Mouse (Mus musculus): ENCODE measurements around the gene Fbxl17. TPM values are rescaled to one million over a fixed set of nuclear protein-coding genes. Genes with fewer than 3 reads are reported as not detected.

Fbxl17 gene
- total and polyA plus RNA-seq, 3 experiments, result 5.0 to 9.7 TPM; not detected in 1

DNA sequence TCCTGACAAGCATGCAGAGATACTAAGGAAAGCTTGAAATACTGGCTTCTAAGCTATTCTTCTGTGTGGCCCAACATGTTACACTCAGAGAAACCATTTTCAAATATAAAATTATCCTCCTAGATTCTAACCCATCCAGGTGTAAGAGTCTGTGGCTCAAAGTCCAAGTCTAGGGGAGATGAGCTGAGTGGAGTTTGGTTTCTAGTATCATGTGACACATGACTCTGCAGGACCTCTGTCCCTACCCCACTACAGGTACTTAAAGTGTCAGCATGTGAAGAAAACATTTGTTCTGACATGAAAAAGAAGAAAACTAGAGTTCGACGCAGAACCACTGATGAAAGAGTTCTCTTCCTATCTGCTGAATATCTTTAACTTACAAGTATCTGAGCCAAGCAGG lies 89.7 kb downstream of the Fbxl17 start:
- H3K27me3 ChIP-seq (ENCODE audit: control insufficient read depth in 1 of 2, insufficient read depth in 2 of 2, low read length in 2 of 2), result no peaks in the 10 kb centered on the region
- H3K79me2 ChIP-seq (ENCODE audit: control insufficient read depth, insufficient read depth, low read length, poor library complexity), result no peaks in the 10 kb centered on the region
- H3K4me3 ChIP-seq (ENCODE audit: control insufficient read depth in 1 of 2, insufficient read depth in 1 of 2, low read depth in 2 of 2, low read length in 2 of 2), result no peak overlapping the region
- H3K4me1 ChIP-seq (ENCODE audit: control insufficient read depth in 1 of 2, insufficient read depth in 2 of 2, low read length in 2 of 2), result no peaks in the 10 kb centered on the region
- no peak overlapping the region for H3K9ac ChIP-seq (ENCODE audit: control insufficient read depth, low read depth, low read length, poor library complexity, severe bottlenecking)
- no peak for DNase-seq (ENCODE audit: low read depth, low spot score)
- no peak overlapping the region for H3K27ac ChIP-seq (ENCODE audit: control insufficient read depth, low read depth, low read length)
- TF ChIP-seq ETS1 (IDR thresholded peaks at IDR 0.05; ENCODE audit: low read depth, low read length) (no peak), EP300 (IDR thresholded peaks at IDR 0.05; ENCODE audit: low read depth in 1 of 2, low read length in 2 of 2) (no peak), TBP (IDR thresholded peaks at IDR 0.05; ENCODE audit: low read depth, low read length) (no peak), ZKSCAN1 (IDR thresholded peaks at IDR 0.05; ENCODE audit: low read depth, low read length) (no peak), GABPA (IDR thresholded peaks at IDR 0.05; ENCODE audit: low read depth, low read length) (no peak), MEF2A (IDR thresholded peaks at IDR 0.05; ENCODE audit: extremely low read depth, insufficient replicate concordance, low read depth, low read length, poor library complexity, severe bottlenecking) (no peak), RCOR1 (IDR thresholded peaks at IDR 0.05; ENCODE audit: low read depth, low read length) (no peak), ZC3H11A (IDR thresholded peaks at IDR 0.05; ENCODE audit: low read depth, low read length) (no peak), GATA1 (IDR thresholded peaks at IDR 0.05; ENCODE audit: low read depth, low read length) (no peak), CHD2 (IDR thresholded peaks at IDR 0.05; ENCODE audit: low read length) (no peak), MYB (IDR thresholded peaks at IDR 0.05; ENCODE audit: low read depth, low read length) (no peak)
- no peaks in the 10 kb centered on the region for H3K36me3 ChIP-seq (ENCODE audit: control insufficient read depth in 1 of 2, insufficient read depth in 2 of 2, low read length in 2 of 2)
- no peaks in the 10 kb centered on the region for H3K9me3 ChIP-seq (replicated peaks; ENCODE audit: insufficient read depth, low read length)

DNA sequence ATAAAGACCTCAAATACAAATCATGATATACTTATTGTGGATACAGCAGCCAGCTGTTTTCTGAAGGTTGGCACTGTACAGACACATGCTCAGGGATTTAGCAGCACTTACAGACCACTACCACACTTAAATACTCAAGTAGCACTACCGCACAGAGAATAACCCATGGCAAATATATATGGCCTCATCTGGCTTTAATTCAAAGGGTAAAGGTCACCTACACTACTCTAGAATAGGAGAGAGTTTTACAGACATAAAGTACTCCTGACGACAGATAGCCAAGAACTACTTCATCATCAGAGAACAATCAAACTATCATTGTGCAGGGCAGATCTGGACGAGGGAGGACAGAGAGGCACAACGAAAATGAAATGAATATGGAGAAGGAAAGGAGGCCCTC lies 93.9 kb downstream of the Fbxl17 start:
- DNase-seq (ENCODE audit: low read depth, low spot score), result no peak
- H3K9ac ChIP-seq (ENCODE audit: control insufficient read depth, low read depth, low read length, poor library complexity, severe bottlenecking), result no peak overlapping the region
- no peaks in the 10 kb centered on the region for H3K79me2 ChIP-seq (ENCODE audit: control insufficient read depth, insufficient read depth, low read length, poor library complexity)
- no peak overlapping the region for H3K27ac ChIP-seq (ENCODE audit: control insufficient read depth, low read depth, low read length)
- H3K36me3 ChIP-seq (ENCODE audit: control insufficient read depth in 1 of 2, insufficient read depth in 2 of 2, low read length in 2 of 2), result peaks cover 0 to 6% of the 10 kb centered on the region in 2 experiments; a peak in 2 of 4 replicates
- TF ChIP-seq ETS1 (IDR thresholded peaks at IDR 0.05; ENCODE audit: low read depth, low read length) (no peak), HCFC1 (IDR thresholded peaks at IDR 0.05; ENCODE audit: low read depth, low read length) (no peak), ELF1 (IDR thresholded peaks at IDR 0.05; ENCODE audit: low read depth, low read length) (no peak), ZKSCAN1 (IDR thresholded peaks at IDR 0.05; ENCODE audit: low read depth, low read length) (no peak), MXI1 (IDR thresholded peaks at IDR 0.05; ENCODE audit: low read depth, low read length) (no peak), GABPA (IDR thresholded peaks at IDR 0.05; ENCODE audit: low read depth, low read length) (no peak), EP300 (IDR thresholded peaks at IDR 0.05; ENCODE audit: low read depth in 1 of 2, low read length in 2 of 2) (no peak), NELFE (IDR thresholded peaks at IDR 0.05; ENCODE audit: low read depth, low read length) (no peak)
- H3K4me3 ChIP-seq (ENCODE audit: control insufficient read depth in 1 of 2, insufficient read depth in 1 of 2, low read depth in 2 of 2, low read length in 2 of 2), result no peak overlapping the region
- no peaks in the 10 kb centered on the region for H3K4me1 ChIP-seq (ENCODE audit: control insufficient read depth in 1 of 2, insufficient read depth in 2 of 2, low read length in 2 of 2)
- H3K27me3 ChIP-seq (ENCODE audit: control insufficient read depth in 1 of 2, insufficient read depth in 2 of 2, low read length in 2 of 2), result no peaks in the 10 kb centered on the region
- no peaks in the 10 kb centered on the region for H3K9me3 ChIP-seq (replicated peaks; ENCODE audit: insufficient read depth, low read length)

Measured in MEL (cell line).